11 mouse cellular contexts compared by ENCODE assay signal in the genomic region with DNA sequence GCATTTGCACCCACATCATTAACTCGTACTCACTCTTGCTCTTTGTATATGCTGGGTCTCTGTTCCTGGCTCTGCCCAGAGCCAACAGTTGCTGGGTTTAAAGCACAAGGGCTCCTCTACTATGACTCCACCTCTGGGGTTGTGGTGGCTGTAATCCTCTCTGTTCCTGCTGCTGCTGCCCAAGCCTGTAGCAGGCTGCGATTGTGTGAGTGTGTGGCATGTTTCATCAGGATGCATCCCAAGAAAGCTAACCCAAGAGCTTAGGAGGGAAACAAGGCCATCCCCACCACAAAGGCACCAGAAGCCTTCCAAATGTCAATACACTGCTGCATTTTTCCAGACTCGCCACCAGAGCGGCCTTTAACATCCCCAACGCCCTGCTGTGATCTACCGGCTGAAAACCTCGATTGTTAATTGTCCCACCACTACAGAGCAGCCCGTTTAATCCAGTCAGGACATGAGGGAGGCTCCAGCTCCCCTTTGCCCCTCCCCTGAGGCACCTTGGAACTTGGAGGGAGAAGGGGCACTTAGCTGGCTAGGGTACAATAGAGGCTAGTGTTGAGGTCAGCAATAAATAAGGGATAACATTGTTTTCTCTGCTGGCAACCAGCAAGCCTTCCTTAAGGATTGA. TPM values are rescaled to one million over a fixed set of nuclear protein-coding genes. Genes with fewer than 3 reads are reported as not detected.
A peak's percentile ranks its signal among the peaks of the same experiment; 100 is the strongest.
DNase-seq lines count a peak whose midpoint lies in the region; ATAC-seq lines count a peak whose summit lies in the region.
"Had no signal": no experiment of that assay in that cellular context is flagged by ENCODE, and none has a peak within 500 bp of the region (broad histone marks: within the 10 kb centered on the region; RNA-seq: fewer than 3 reads in every experiment).

No protein-coding gene starts in this region.

- H3K27me3 ChIP-seq in kidney, embryonic 16.5 days (ENCODE audit: insufficient read depth, low read length), result no peaks in the 10 kb centered on the region
- peaks cover 21% of the 10 kb centered on the region for H3K27me3 ChIP-seq in hindbrain, embryonic 12.5 days
- peaks cover 12% of the 10 kb centered on the region for H3K27me3 ChIP-seq in neural tube, embryonic 13.5 days
- H3K27me3 ChIP-seq: CH12.LX; liver, embryonic 15.5 days had no signal

- WGBS in kidney, embryonic 16.5 days, result 27% methylated on average over 8 of the region's 8 CpGs
- 18% methylated on average over 8 of the region's 8 CpGs for WGBS in hindbrain, embryonic 12.5 days
- 13% methylated on average over 8 of the region's 8 CpGs for WGBS in neural tube, embryonic 13.5 days

- H3K4me2 ChIP-seq in kidney, embryonic 16.5 days (replicated peaks; ENCODE audit: low read depth, low read length), result no peak overlapping the region
- H3K4me2 ChIP-seq in hindbrain, embryonic 12.5 days (replicated peaks), result no peak overlapping the region
- H3K4me2 ChIP-seq in neural tube, embryonic 13.5 days, result no peak overlapping the region
- H3K4me2 ChIP-seq: liver, embryonic 15.5 days had no signal

- H3K36me3 ChIP-seq in kidney, embryonic 16.5 days (ENCODE audit: insufficient read depth, low read length), result no peaks in the 10 kb centered on the region; the same call in 1 of the 2 replicates
- peaks cover 26% of the 10 kb centered on the region for H3K36me3 ChIP-seq in hindbrain, embryonic 12.5 days
- H3K36me3 ChIP-seq in neural tube, embryonic 13.5 days, result peaks cover 55% of the 10 kb centered on the region
- H3K36me3 ChIP-seq: liver, embryonic 15.5 days had no signal

- no peak overlapping the region for H3K27ac ChIP-seq in kidney, embryonic 16.5 days (ENCODE audit: low read length)
- H3K27ac ChIP-seq in hindbrain, embryonic 12.5 days, result peak overlapping the region; percentile 31; the same call in 1 of the 2 replicates
- H3K27ac ChIP-seq in neural tube, embryonic 13.5 days (replicated peaks), result 0 out of 2 replicates have a peak overlapping the region, but pooled peaks have one; percentile 46
- H3K27ac ChIP-seq: liver, embryonic 15.5 days had no signal

- no peaks in the 10 kb centered on the region for H3K9me3 ChIP-seq in kidney, embryonic 16.5 days (ENCODE audit: low read length)
- no peaks in the 10 kb centered on the region for H3K9me3 ChIP-seq in hindbrain, embryonic 12.5 days (replicated peaks)
- H3K9me3 ChIP-seq in neural tube, embryonic 13.5 days, result no peaks in the 10 kb centered on the region
- H3K9me3 ChIP-seq: liver, embryonic 15.5 days had no signal

- peak; percentile 54; the same call in 1 of the 2 replicates for ATAC-seq in kidney, embryonic 16.5 days (ENCODE audit: low FRiP score, low TSS enrichment)
- ATAC-seq in hindbrain, embryonic 12.5 days (ENCODE audit: low FRiP score), result no peak
- ATAC-seq in neural tube, embryonic 13.5 days (ENCODE audit: low read depth), result peak; percentile 69; the same call in 1 of the 2 replicates

- H3K4me1 ChIP-seq in kidney, embryonic 16.5 days (ENCODE audit: insufficient read depth, low read length), result peaks cover 7% of the 10 kb centered on the region
- H3K4me1 ChIP-seq in hindbrain, embryonic 12.5 days, result peaks cover 13% of the 10 kb centered on the region
- H3K4me1 ChIP-seq in neural tube, embryonic 13.5 days (replicated peaks), result peaks cover 21% of the 10 kb centered on the region
- H3K4me1 ChIP-seq: liver, embryonic 15.5 days had no signal

- intact Hi-C loops in heart, postnatal 36 days (cut with DNase I), result no loop called here
- intact Hi-C loops in heart, postnatal 10 days (cut with DNase I), result no loop called here

- DNase-seq in kidney, postnatal 36 days, result no peak
- peak; percentile 70 for DNase-seq in embryo, embryonic 10 days (ENCODE audit: low spot score)
- no peak for DNase-seq in urinary bladder, postnatal 4 days (ENCODE audit: low spot score in 2 of 2)
- DNase-seq in heart, postnatal 36 days, result no peak
- DNase-seq in heart, postnatal 10 days, result no peak
- DNase-seq: kidney, adult 9 months had no signal

- no peak overlapping the region for H3K9ac ChIP-seq in kidney, embryonic 16.5 days (replicated peaks; ENCODE audit: low read length)
- H3K9ac ChIP-seq in hindbrain, embryonic 12.5 days, result no peak overlapping the region
- no peak overlapping the region for H3K9ac ChIP-seq in neural tube, embryonic 13.5 days
- H3K9ac ChIP-seq: liver, embryonic 15.5 days had no signal

- H3K4me3 ChIP-seq in kidney, embryonic 16.5 days (ENCODE audit: low read length), result no peak overlapping the region
- no peak overlapping the region for H3K4me3 ChIP-seq in hindbrain, embryonic 12.5 days
- H3K4me3 ChIP-seq in neural tube, embryonic 13.5 days, result no peak overlapping the region
- H3K4me3 ChIP-seq: liver, embryonic 15.5 days had no signal

RNA-seq across cellular contexts. Expression of gene Nrp2, which starts 40.1 kb away (rescaled TPM):
- 10.2 and 11.2 TPM in 2 replicates for polyA plus RNA-seq in kidney, embryonic 16.5 days (2015; fragmentation: Nextera tagmentation; extraction: Ambion mirVana)
- polyA plus RNA-seq in hindbrain, embryonic 12.5 days (2016; fragmentation: Nextera tagmentation; extraction: Ambion mirVana), result 43.8 and 45.9 TPM in 2 replicates
- 32.7 and 37.0 TPM in 2 replicates for polyA plus RNA-seq in neural tube, embryonic 13.5 days (2015; fragmentation: Nextera tagmentation; extraction: Ambion mirVana)
- total RNA-seq in heart, postnatal 36 days (2021), result 10 to 100 TPM; 25.3 to 28.3 TPM
- total RNA-seq in heart, postnatal 10 days (2021), result 10 to 100 TPM; 64.3 to 76.0 TPM
